Mouse (Mus musculus) lung, postnatal 14 days (tissue): ENCODE data around the gene Tldc1.

Source experiments
- DNase-seq: peaks from one replicate; pipeline ENCODE4 v3.0.0; 2021

The Tldc1 gene

GRCm38 (mm10) chr8:119762226-119763220 lies 15.7 kb downstream of the Tldc1 start:
- DNase-seq = no peak

- DNase-seq = no peak
These were observed 16.5 kb downstream of the Tldc1 start for GRCm38 (mm10) chr8:119761692-119762091.

GRCm38 (mm10) chr8:119756538-119756937 lies 21.7 kb downstream of the Tldc1 start:
- no peak for DNase-seq

- no peak for DNase-seq
These were observed 22.1 kb downstream of the Tldc1 start for GRCm38 (mm10) chr8:119756147-119756461.

GRCm38 (mm10) chr8:119755238-119756146 lies 22.7 kb downstream of the Tldc1 start:
- DNase-seq = peak; percentile 7

- DNase-seq = no peak
These were observed 33.6 kb downstream of the Tldc1 start for GRCm38 (mm10) chr8:119744604-119745003.

- DNase-seq = peak; percentile 72
These were observed 34.8 kb downstream of the Tldc1 start for GRCm38 (mm10) chr8:119743291-119744026.

GRCm38 (mm10) chr8:119742409-119742808 lies 35.8 kb downstream of the Tldc1 start:
- DNase-seq = no peak

- no peak for DNase-seq
These were observed 37.6 kb downstream of the Tldc1 start for GRCm38 (mm10) chr8:119740634-119741033.

GRCm38 (mm10) chr8:119738129-119738907 lies 39.9 kb downstream of the Tldc1 start:
- no peak for DNase-seq

GRCm38 (mm10) chr8:119737093-119737900 lies 40.9 kb downstream of the Tldc1 start:
- DNase-seq = no peak

- no peak for DNase-seq
These were observed 41.8 kb downstream of the Tldc1 start for GRCm38 (mm10) chr8:119736348-119736917.

- no peak for DNase-seq
These were observed 46.1 kb downstream of the Tldc1 start for GRCm38 (mm10) chr8:119732072-119732471.

GRCm38 (mm10) chr8:119728351-119728895 lies 49.8 kb downstream of the Tldc1 start:
- DNase-seq = no peak

GRCm38 (mm10) chr8:119727093-119727492 lies 51.1 kb downstream of the Tldc1 start:
- DNase-seq = no peak

GRCm38 (mm10) chr8:119724596-119724995 lies 53.6 kb downstream of the Tldc1 start:
- no peak for DNase-seq

- DNase-seq = no peak
These were observed 54.5 kb downstream of the Tldc1 start for GRCm38 (mm10) chr8:119723676-119724075.

GRCm38 (mm10) chr8:119722348-119722747 lies 55.9 kb downstream of the Tldc1 start:
- no peak for DNase-seq

- no peak for DNase-seq
These were observed 59.2 kb downstream of the Tldc1 start for GRCm38 (mm10) chr8:119719011-119719501.

GRCm38 (mm10) chr8:119717765-119718164 lies 60.5 kb downstream of the Tldc1 start:
- peak; percentile 60 for DNase-seq
